In the genomic region with DNA sequence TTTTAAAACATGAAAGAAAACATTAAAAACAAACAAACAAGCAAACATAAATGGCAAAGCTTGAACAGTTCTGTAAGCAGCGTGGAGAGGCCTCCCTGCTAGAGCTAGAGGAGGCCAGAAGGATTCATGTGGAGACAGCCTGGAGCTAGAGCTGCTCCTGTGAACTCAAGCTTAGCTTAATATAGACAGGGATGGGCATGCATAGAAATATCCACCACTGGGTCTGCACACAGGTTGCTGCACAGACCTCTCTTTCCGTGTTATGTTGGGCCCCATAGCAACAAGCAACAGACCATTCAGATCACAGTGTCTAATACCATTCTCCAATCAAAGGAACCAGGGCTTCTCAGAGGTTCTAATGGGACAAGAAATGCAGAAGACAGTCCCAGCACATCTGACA, we compare ENCODE assay signal across 26 mouse cellular contexts.
DNase-seq lines count a peak whose midpoint lies in the region; ATAC-seq and TF ChIP-seq lines count a peak whose summit lies in the region.
"Had no signal": no experiment of that assay in that cellular context is flagged by ENCODE, and none has a peak within 500 bp of the region (broad histone marks: within the 10 kb centered on the region; RNA-seq: fewer than 3 reads in every experiment).

No protein-coding gene starts in this region.

- no peak overlapping the region for H3K27ac ChIP-seq in forebrain, postnatal 0 days (ENCODE audit: low read depth, low read length)
- no peak overlapping the region for H3K27ac ChIP-seq in forebrain, embryonic 11.5 days (ENCODE audit: low read depth, low read length)
- H3K27ac ChIP-seq in heart, embryonic 14.5 days (replicated peaks in 1 of 2; ENCODE audit: control insufficient read depth in 1 of 2, insufficient read depth in 1 of 2, low read depth in 2 of 2, low read length in 2 of 2) = peak overlapping the region; percentile 51 to 68; a peak in 3 of 4 replicates
- no peak overlapping the region for H3K27ac ChIP-seq in hindbrain, embryonic 16.5 days (ENCODE audit: low read depth, low read length)
- H3K27ac ChIP-seq in hindbrain, embryonic 14.5 days = no peak overlapping the region
- H3K27ac ChIP-seq: embryonic facial prominence, embryonic 10.5 days; embryonic facial prominence, embryonic 15.5 days; hindbrain, embryonic 10.5 days; kidney, embryonic 15.5 days; liver, embryonic 14.5 days; macrophage; stomach, embryonic 15.5 days had no signal

- no peak for DNase-seq in forebrain, postnatal 0 days
- no peak for DNase-seq in forebrain, embryonic 11.5 days (ENCODE audit: low spot score)
- DNase-seq in heart, adult 9 months (ENCODE audit: low spot score in 2 of 2) = no peak
- no peak for DNase-seq in hindbrain, embryonic 14.5 days (ENCODE audit: low spot score)
- peak; percentile 54 for DNase-seq in retina, postnatal 1 day
- DNase-seq in retina, embryonic 14.5 days (ENCODE audit: low spot score) = no peak
- DNase-seq: adrenal gland, postnatal 10 days; cerebellum, adult 8-10 months; cerebellum, postnatal 25 days; gastrocnemius, postnatal 10 days; kidney, adult 18-20 months; kidney, postnatal 25 days; liver; lung, adult 2 months; lung, postnatal 10 days; right cerebral cortex, postnatal 25 days had no signal

- WGBS in forebrain, postnatal 0 days = 65% methylated on average over 2 of the region's 2 CpGs
- WGBS in forebrain, embryonic 11.5 days = 89% methylated on average over 2 of the region's 2 CpGs
- WGBS in heart, embryonic 14.5 days = 44% methylated on average over 2 of the region's 2 CpGs
- WGBS in hindbrain, embryonic 16.5 days = 59% methylated on average over 2 of the region's 2 CpGs
- 80% methylated on average over 2 of the region's 2 CpGs for WGBS in hindbrain, embryonic 14.5 days

- peak; percentile 46 for ATAC-seq in forebrain, postnatal 0 days
- ATAC-seq in forebrain, embryonic 11.5 days (replicated peaks; ENCODE audit: low FRiP score) = no peak
- ATAC-seq in heart, embryonic 14.5 days (ENCODE audit: insufficient number of reproducible peaks, insufficient read depth, low FRiP score, low read depth) = no peak
- ATAC-seq in hindbrain, embryonic 16.5 days = peak; percentile 55; the same call in 1 of the 2 replicates
- no peak for ATAC-seq in hindbrain, embryonic 14.5 days (ENCODE audit: low FRiP score)
- ATAC-seq: Patski had no signal

- H3K27me3 ChIP-seq in forebrain, postnatal 0 days (ENCODE audit: insufficient read depth, low read length) = no peaks in the 10 kb centered on the region
- no peaks in the 10 kb centered on the region for H3K27me3 ChIP-seq in forebrain, embryonic 11.5 days (ENCODE audit: control insufficient read depth, insufficient read depth, low read length)
- H3K27me3 ChIP-seq in heart, embryonic 14.5 days (ENCODE audit: control insufficient read depth, insufficient read depth, low read length) = no peaks in the 10 kb centered on the region
- no peaks in the 10 kb centered on the region for H3K27me3 ChIP-seq in hindbrain, embryonic 16.5 days (replicated peaks; ENCODE audit: control insufficient read depth, insufficient read depth, low read length)
- H3K27me3 ChIP-seq in hindbrain, embryonic 14.5 days (ENCODE audit: control insufficient read depth, insufficient read depth, low read length) = no peaks in the 10 kb centered on the region
- H3K27me3 ChIP-seq: embryonic facial prominence, embryonic 15.5 days; kidney, embryonic 15.5 days; Patski; stomach, embryonic 15.5 days had no signal

- H3K4me1 ChIP-seq in forebrain, postnatal 0 days (ENCODE audit: insufficient read depth) = peaks cover 8% of the 10 kb centered on the region; the same call in 1 of the 2 replicates
- H3K4me1 ChIP-seq in forebrain, embryonic 11.5 days (replicated peaks; ENCODE audit: control insufficient read depth, insufficient read depth, low read length) = no peaks in the 10 kb centered on the region
- peaks cover 10 to 18% of the 10 kb centered on the region in 2 experiments for H3K4me1 ChIP-seq in heart, embryonic 14.5 days (ENCODE audit: control insufficient read depth in 2 of 2, insufficient read depth in 2 of 2, low read length in 2 of 2)
- H3K4me1 ChIP-seq in hindbrain, embryonic 16.5 days (ENCODE audit: control insufficient read depth, insufficient read depth, low read depth, low read length) = no peaks in the 10 kb centered on the region
- 0 out of 2 replicates have a peak, but pooled peaks cover 2% of the 10 kb centered on the region for H3K4me1 ChIP-seq in hindbrain, embryonic 14.5 days (replicated peaks; ENCODE audit: control insufficient read depth, insufficient read depth, low read length)
- H3K4me1 ChIP-seq: embryonic facial prominence, embryonic 10.5 days; hindbrain, embryonic 10.5 days; kidney, embryonic 15.5 days; stomach, embryonic 15.5 days had no signal

- H3K9me3 ChIP-seq in forebrain, postnatal 0 days (ENCODE audit: low read length) = no peaks in the 10 kb centered on the region
- no peaks in the 10 kb centered on the region; the same call in 1 of the 2 replicates for H3K9me3 ChIP-seq in forebrain, embryonic 11.5 days (ENCODE audit: control insufficient read depth, low read length)
- H3K9me3 ChIP-seq in heart, embryonic 14.5 days (ENCODE audit: control insufficient read depth, low read length) = no peaks in the 10 kb centered on the region
- no peaks in the 10 kb centered on the region for H3K9me3 ChIP-seq in hindbrain, embryonic 16.5 days (ENCODE audit: control insufficient read depth, low read length)
- H3K9me3 ChIP-seq in hindbrain, embryonic 14.5 days (ENCODE audit: control insufficient read depth, low read length) = no peaks in the 10 kb centered on the region
- H3K9me3 ChIP-seq: embryonic facial prominence, embryonic 10.5 days; embryonic facial prominence, embryonic 15.5 days; hindbrain, embryonic 10.5 days; kidney, embryonic 15.5 days; stomach, embryonic 15.5 days had no signal

- no peak overlapping the region for H3K4me2 ChIP-seq in forebrain, postnatal 0 days (ENCODE audit: low read depth)
- H3K4me2 ChIP-seq in forebrain, embryonic 11.5 days (ENCODE audit: low read depth, low read length, severe bottlenecking) = no peak overlapping the region
- H3K4me2 ChIP-seq in heart, embryonic 14.5 days (ENCODE audit: low read length) = no peak overlapping the region
- H3K4me2 ChIP-seq in hindbrain, embryonic 16.5 days (ENCODE audit: low read length) = no peak overlapping the region
- no peak overlapping the region for H3K4me2 ChIP-seq in hindbrain, embryonic 14.5 days (replicated peaks)
- H3K4me2 ChIP-seq: embryonic facial prominence, embryonic 15.5 days; kidney, embryonic 15.5 days; stomach, embryonic 15.5 days had no signal

- no peaks in the 10 kb centered on the region for H3K36me3 ChIP-seq in forebrain, postnatal 0 days (ENCODE audit: insufficient read depth)
- H3K36me3 ChIP-seq in forebrain, embryonic 11.5 days (ENCODE audit: control insufficient read depth, insufficient read depth, low read length) = no peaks in the 10 kb centered on the region
- H3K36me3 ChIP-seq in heart, embryonic 14.5 days (ENCODE audit: control insufficient read depth, insufficient read depth, low read length) = no peaks in the 10 kb centered on the region
- no peaks in the 10 kb centered on the region for H3K36me3 ChIP-seq in hindbrain, embryonic 16.5 days (ENCODE audit: control insufficient read depth, insufficient read depth, low read length)
- no peaks in the 10 kb centered on the region for H3K36me3 ChIP-seq in hindbrain, embryonic 14.5 days (replicated peaks; ENCODE audit: control insufficient read depth, insufficient read depth)
- H3K36me3 ChIP-seq: embryonic facial prominence, embryonic 10.5 days; embryonic facial prominence, embryonic 15.5 days; hindbrain, embryonic 10.5 days; kidney, embryonic 15.5 days; stomach, embryonic 15.5 days had no signal

- no peak overlapping the region for H3K4me3 ChIP-seq in forebrain, postnatal 0 days (ENCODE audit: low read depth, low read length)
- H3K4me3 ChIP-seq in forebrain, embryonic 11.5 days (ENCODE audit: low read depth, low read length) = no peak overlapping the region
- no peak overlapping the region for H3K4me3 ChIP-seq in heart, embryonic 14.5 days (ENCODE audit: control insufficient read depth in 1 of 2, insufficient read depth in 1 of 2, low read depth in 1 of 2, low read length in 2 of 2)
- no peak overlapping the region for H3K4me3 ChIP-seq in hindbrain, embryonic 16.5 days (ENCODE audit: low read length)
- H3K4me3 ChIP-seq in hindbrain, embryonic 14.5 days (replicated peaks; ENCODE audit: low read length) = no peak overlapping the region
- H3K4me3 ChIP-seq: embryonic facial prominence, embryonic 10.5 days; embryonic facial prominence, embryonic 15.5 days; hindbrain, embryonic 10.5 days; kidney, embryonic 15.5 days; stomach, embryonic 15.5 days had no signal

- H3K9ac ChIP-seq in forebrain, postnatal 0 days = no peak overlapping the region
- no peak overlapping the region for H3K9ac ChIP-seq in forebrain, embryonic 11.5 days (ENCODE audit: low read length)
- no peak overlapping the region for H3K9ac ChIP-seq in heart, embryonic 14.5 days (ENCODE audit: low read length)
- no peak overlapping the region for H3K9ac ChIP-seq in hindbrain, embryonic 16.5 days (ENCODE audit: low read depth, low read length)
- H3K9ac ChIP-seq in hindbrain, embryonic 14.5 days = no peak overlapping the region
- H3K9ac ChIP-seq: embryonic facial prominence, embryonic 15.5 days; kidney, embryonic 15.5 days; liver, embryonic 14.5 days; stomach, embryonic 15.5 days had no signal

- TF ChIP-seq CTCF in forebrain, postnatal 0 days (IDR thresholded peaks at IDR 0.05; ENCODE audit: low read depth) = no peak

Comparison
In these comparisons a context has a peak if more than half of its experiments do, and no peak if none do; other contexts are left out.
1. ATAC-seq: peak in forebrain, postnatal 0 days (single experiment) and hindbrain, embryonic 16.5 days (single experiment); none in forebrain, embryonic 11.5 days (single experiment), heart, embryonic 14.5 days (single experiment) and hindbrain, embryonic 14.5 days (single experiment).
2. H3K27ac ChIP-seq: peak in heart, embryonic 14.5 days (2 of 2); none in forebrain, postnatal 0 days (single experiment), forebrain, embryonic 11.5 days (single experiment), hindbrain, embryonic 16.5 days (single experiment) and hindbrain, embryonic 14.5 days (single experiment).